Mouse (Mus musculus): ENCODE measurements around the gene Kdm2b. TPM values are rescaled to one million over a fixed set of nuclear protein-coding genes. Genes with fewer than 3 reads are reported as not detected.

The Kdm2b gene
- polyA plus RNA-seq (2015; fragmentation: Nextera tagmentation; extraction: Ambion mirVana): 91.7 and 95.0 TPM in 2 replicates

- peaks cover 67% of the 10 kb centered on the region for H3K4me1 ChIP-seq (replicated peaks)
- H3K27ac ChIP-seq (replicated peaks): peak within 1 kb of the TSS; percentile 85
- peak within 1 kb of the TSS; percentile 79 for H3K9ac ChIP-seq
- WGBS: 3% methylated on average over 15 of the region's 15 CpGs
- H3K4me3 ChIP-seq: peak within 1 kb of the TSS; percentile 65
- no peaks in the 10 kb centered on the region for H3K36me3 ChIP-seq
- H3K9me3 ChIP-seq: no peaks in the 10 kb centered on the region
- H3K4me2 ChIP-seq: peak within 1 kb of the TSS; percentile 79
- peak; percentile 37 for ATAC-seq (ENCODE audit: low read depth)
- H3K27me3 ChIP-seq: 0 out of 2 replicates have a peak, but pooled peaks cover 7% of the 10 kb centered on the region
Measured at GRCm38 (mm10) chr5:122989551-122990330, at the start of gene Kdm2b. Gene Kdm2b, minus strand, starts transcription at chr5:122989823.

- H3K27me3 ChIP-seq: no peaks in the 10 kb centered on the region
- H3K36me3 ChIP-seq: no peaks in the 10 kb centered on the region
- ATAC-seq (ENCODE audit: low read depth): peak; percentile 40; the same call in 1 of the 2 replicates
- 0 out of 2 replicates have a peak, but pooled peaks cover 9% of the 10 kb centered on the region for H3K4me1 ChIP-seq (replicated peaks)
- WGBS: 5% methylated on average over 25 of the region's 25 CpGs
- 0 out of 2 replicates have a peak overlapping the region, but pooled peaks have one; percentile 38 for H3K9ac ChIP-seq
- H3K9me3 ChIP-seq: no peaks in the 10 kb centered on the region
- H3K4me3 ChIP-seq: peak overlapping the region; percentile 19; the same call in 1 of the 2 replicates
- H3K4me2 ChIP-seq: peak overlapping the region; percentile 53
- no peak overlapping the region for H3K27ac ChIP-seq (replicated peaks)
Measured at GRCm38 (mm10) chr5:123039120-123039752, 49.6 kb upstream of the Kdm2b start.

GRCm38 (mm10) chr5:123038115-123038514 lies 48.5 kb upstream of the Kdm2b start:
- Histone ChIP-seq H3K27me3 (no peaks in the 10 kb centered on the region), H3K4me3 (no peak overlapping the region), H3K4me2 (no peak overlapping the region), H3K9ac (no peak overlapping the region), H3K27ac (replicated peaks) (no peak overlapping the region), H3K4me1 (replicated peaks) (0 out of 2 replicates have a peak, but pooled peaks cover 9% of the 10 kb centered on the region), H3K36me3 (no peaks in the 10 kb centered on the region), H3K9me3 (no peaks in the 10 kb centered on the region)
- ATAC-seq (ENCODE audit: low read depth): no peak
- WGBS: 91% methylated on average over 5 of the region's 5 CpGs

- Histone ChIP-seq H3K4me1 (replicated peaks) (0 out of 2 replicates have a peak, but pooled peaks cover 9% of the 10 kb centered on the region), H3K36me3 (peaks cover 15% of the 10 kb centered on the region), H3K4me2 (no peak overlapping the region), H3K27ac (replicated peaks) (no peak overlapping the region), H3K4me3 (no peak overlapping the region), H3K9ac (no peak overlapping the region), H3K27me3 (no peaks in the 10 kb centered on the region), H3K9me3 (no peaks in the 10 kb centered on the region)
- no peak for ATAC-seq (ENCODE audit: low read depth)
- 31% methylated on average over 6 of the region's 6 CpGs for WGBS
Measured at GRCm38 (mm10) chr5:123035564-123035963, 45.9 kb upstream of the Kdm2b start.

- no peak overlapping the region for H3K4me2 ChIP-seq
- no peak overlapping the region for H3K4me3 ChIP-seq
- WGBS: 81% methylated on average over 4 of the region's 4 CpGs
- H3K27me3 ChIP-seq: no peaks in the 10 kb centered on the region
- H3K36me3 ChIP-seq: peaks cover 20% of the 10 kb centered on the region
- 0 out of 2 replicates have a peak, but pooled peaks cover 9% of the 10 kb centered on the region for H3K4me1 ChIP-seq (replicated peaks)
- H3K9ac ChIP-seq: no peak overlapping the region
- no peak for ATAC-seq (ENCODE audit: low read depth)
- H3K27ac ChIP-seq (replicated peaks): no peak overlapping the region
- H3K9me3 ChIP-seq: no peaks in the 10 kb centered on the region
Measured at GRCm38 (mm10) chr5:123035089-123035488, 45.5 kb upstream of the Kdm2b start.

GRCm38 (mm10) chr5:123033646-123034160 lies 44.1 kb upstream of the Kdm2b start:
- Histone ChIP-seq H3K4me1 (replicated peaks) (no peaks in the 10 kb centered on the region), H3K27me3 (no peaks in the 10 kb centered on the region), H3K9ac (no peak overlapping the region), H3K27ac (replicated peaks) (no peak overlapping the region), H3K4me2 (no peak overlapping the region), H3K36me3 (peaks cover 30% of the 10 kb centered on the region), H3K9me3 (no peaks in the 10 kb centered on the region), H3K4me3 (no peak overlapping the region)
- no peak for ATAC-seq (ENCODE audit: low read depth)
- 86% methylated on average over 7 of the region's 7 CpGs for WGBS

GRCm38 (mm10) chr5:123031312-123031711 lies 41.7 kb upstream of the Kdm2b start:
- Histone ChIP-seq H3K9ac (no peak overlapping the region), H3K27me3 (no peaks in the 10 kb centered on the region), H3K9me3 (no peaks in the 10 kb centered on the region), H3K4me3 (no peak overlapping the region), H3K36me3 (peaks cover 30% of the 10 kb centered on the region), H3K4me1 (replicated peaks) (0 out of 2 replicates have a peak, but pooled peaks cover 4% of the 10 kb centered on the region), H3K27ac (replicated peaks) (no peak overlapping the region), H3K4me2 (no peak overlapping the region)
- no peak for ATAC-seq (ENCODE audit: low read depth)
- WGBS: 90% methylated on average over 3 of the region's 3 CpGs

- no peak for ATAC-seq (ENCODE audit: low read depth)
Measured at GRCm38 (mm10) chr5:123029729-123030128, 40.1 kb upstream of the Kdm2b start.

GRCm38 (mm10) chr5:123027436-123027835 lies 37.8 kb upstream of the Kdm2b start:
- Histone ChIP-seq H3K4me1 (replicated peaks) (peaks cover 8% of the 10 kb centered on the region; the same call in 1 of the 2 replicates), H3K36me3 (peaks cover 30% of the 10 kb centered on the region), H3K9ac (no peak overlapping the region), H3K27ac (replicated peaks) (no peak overlapping the region), H3K4me2 (no peak overlapping the region), H3K9me3 (no peaks in the 10 kb centered on the region), H3K4me3 (no peak overlapping the region), H3K27me3 (no peaks in the 10 kb centered on the region)
- WGBS: 76% methylated on average over 6 of the region's 6 CpGs
- no peak for ATAC-seq (ENCODE audit: low read depth)

More at GRCm38 (mm10) chr5:123029729-123030128, 40.1 kb upstream of the Kdm2b start:
- WGBS: 84% methylated on average over 7 of the region's 7 CpGs
- Histone ChIP-seq H3K27ac (replicated peaks) (no peak overlapping the region), H3K36me3 (peaks cover 30% of the 10 kb centered on the region), H3K27me3 (no peaks in the 10 kb centered on the region), H3K4me3 (no peak overlapping the region), H3K9me3 (no peaks in the 10 kb centered on the region), H3K4me2 (no peak overlapping the region), H3K4me1 (replicated peaks) (peaks cover 8% of the 10 kb centered on the region; the same call in 1 of the 2 replicates), H3K9ac (no peak overlapping the region)

- Histone ChIP-seq H3K27ac (replicated peaks) (no peak overlapping the region), H3K36me3 (peaks cover 20% of the 10 kb centered on the region), H3K9ac (no peak overlapping the region), H3K4me3 (no peak overlapping the region), H3K27me3 (no peaks in the 10 kb centered on the region), H3K9me3 (no peaks in the 10 kb centered on the region), H3K4me1 (replicated peaks) (peaks cover 8% of the 10 kb centered on the region; the same call in 1 of the 2 replicates), H3K4me2 (no peak overlapping the region)
- WGBS: 71% methylated on average over 6 of the region's 6 CpGs
- no peak for ATAC-seq (ENCODE audit: low read depth)
Measured at GRCm38 (mm10) chr5:123026414-123026813, 36.8 kb upstream of the Kdm2b start.

GRCm38 (mm10) chr5:123024965-123025573 lies 35.4 kb upstream of the Kdm2b start:
- Histone ChIP-seq H3K36me3 (peaks cover 10% of the 10 kb centered on the region), H3K27me3 (no peaks in the 10 kb centered on the region), H3K4me3 (no peak overlapping the region), H3K9me3 (no peaks in the 10 kb centered on the region), H3K4me1 (replicated peaks) (peaks cover 8% of the 10 kb centered on the region), H3K27ac (replicated peaks) (no peak overlapping the region), H3K4me2 (no peak overlapping the region), H3K9ac (no peak overlapping the region)
- no peak for ATAC-seq (ENCODE audit: low read depth)
- 64% methylated on average over 9 of the region's 9 CpGs for WGBS
